Mouse (Mus musculus): Measurements from ENCODE around the gene Gm29564.
"Not testable (repeated sequence)": the region's sequence is repeated elsewhere in the genome, so short reads cannot be mapped to it uniquely, and the experiment has no call there.

The Gm29564 gene

DNA sequence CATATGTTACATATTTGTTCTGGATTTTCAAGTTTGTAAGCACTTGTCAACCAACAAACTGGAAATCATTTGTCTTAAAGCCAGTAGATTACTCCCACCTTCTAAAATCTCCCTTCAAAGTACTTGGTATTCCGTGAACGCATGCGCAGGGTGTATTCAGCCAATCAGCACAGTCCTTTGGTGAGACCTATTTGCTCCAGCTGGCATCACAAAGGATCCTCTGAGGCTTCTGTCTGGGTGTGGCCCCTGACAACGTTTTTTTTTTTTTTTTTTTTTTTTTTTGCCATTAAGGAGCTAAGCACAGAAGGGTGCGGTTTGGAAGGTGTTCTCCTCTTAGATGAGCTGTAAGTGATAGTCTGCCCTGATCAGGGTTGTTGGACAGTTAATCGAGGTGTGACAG is at the start of gene Gm29564:
Gene Gm29564, plus strand, starts transcription at position 301 of the 400 bp plus-strand sequence.
- DNase-seq, result not testable (repeated sequence)

Data from right cerebral cortex, adult 18-20 months (tissue).